Mouse (Mus musculus): ENCODE results near the gene Chrm1.

The Chrm1 gene

DNA sequence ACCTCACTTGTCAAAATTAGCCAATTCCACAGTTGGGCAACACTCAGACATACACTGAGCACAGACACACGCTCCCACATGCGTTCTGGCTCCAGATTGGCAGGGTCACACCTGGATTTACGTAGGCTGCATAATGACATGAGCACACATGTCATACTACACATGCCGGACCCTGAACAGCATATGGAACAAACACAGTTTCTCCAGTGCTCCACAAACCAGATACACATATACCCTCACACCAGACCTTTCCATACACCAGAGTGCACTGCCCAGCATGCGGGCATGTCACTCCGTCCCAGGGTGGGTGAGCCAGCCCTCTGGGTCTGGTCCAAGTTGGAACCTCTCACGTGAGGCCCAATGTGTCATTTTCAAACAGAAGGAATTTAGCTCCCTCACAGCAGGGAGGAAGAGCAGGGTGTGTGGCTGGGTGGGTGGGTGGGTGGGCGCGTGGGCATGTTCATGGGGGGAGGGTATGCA, at the start of gene Chrm1:
Chrm1 (plus strand) TSS at position 430 of the 480 bp plus-strand sequence.
- DNase-seq (ENCODE audit: low read depth, low spot score), result no peak

DNA sequence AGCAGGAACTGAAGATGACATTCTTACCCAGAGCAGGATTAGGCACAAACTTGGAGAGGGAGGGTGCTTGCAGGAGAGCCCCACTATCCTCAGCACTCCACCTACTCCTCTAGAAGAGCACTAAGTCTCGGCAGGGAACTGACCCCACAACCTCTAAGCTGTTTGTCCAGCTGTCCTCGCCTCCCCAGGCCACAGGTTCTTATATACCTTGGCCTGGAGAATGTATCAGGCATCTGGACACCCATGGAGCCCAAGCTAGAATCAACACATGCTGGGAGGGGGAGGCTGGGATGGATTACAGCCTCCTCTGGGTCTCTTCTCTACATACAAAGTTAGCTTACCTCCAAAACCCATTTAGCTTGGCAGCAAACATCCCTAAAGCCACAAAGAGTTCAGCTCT, 49.2 kb upstream of the Chrm1 start:
- DNase-seq (ENCODE audit: low read depth, low spot score), result no peak

DNA sequence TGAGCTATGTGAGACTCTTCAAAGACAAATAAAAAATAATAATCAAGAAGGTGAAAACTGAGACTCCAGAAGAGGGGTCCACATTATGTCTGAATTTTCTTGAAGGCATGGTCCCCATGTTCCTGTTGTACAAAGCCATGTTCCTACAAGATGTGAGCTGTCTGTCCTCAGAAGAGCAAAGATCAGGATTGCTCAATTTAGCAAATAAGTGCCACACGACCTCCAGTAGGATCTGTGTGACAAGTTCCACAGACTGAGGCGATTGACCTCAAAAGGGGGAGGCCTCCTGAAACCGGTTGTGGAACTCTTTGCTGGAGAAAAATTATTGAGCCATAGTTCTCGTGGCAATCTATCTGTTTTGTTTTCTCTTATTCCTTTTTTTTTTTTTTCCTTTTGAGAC, 47.3 kb upstream of the Chrm1 start:
- no peak for DNase-seq (ENCODE audit: low read depth, low spot score)

DNA sequence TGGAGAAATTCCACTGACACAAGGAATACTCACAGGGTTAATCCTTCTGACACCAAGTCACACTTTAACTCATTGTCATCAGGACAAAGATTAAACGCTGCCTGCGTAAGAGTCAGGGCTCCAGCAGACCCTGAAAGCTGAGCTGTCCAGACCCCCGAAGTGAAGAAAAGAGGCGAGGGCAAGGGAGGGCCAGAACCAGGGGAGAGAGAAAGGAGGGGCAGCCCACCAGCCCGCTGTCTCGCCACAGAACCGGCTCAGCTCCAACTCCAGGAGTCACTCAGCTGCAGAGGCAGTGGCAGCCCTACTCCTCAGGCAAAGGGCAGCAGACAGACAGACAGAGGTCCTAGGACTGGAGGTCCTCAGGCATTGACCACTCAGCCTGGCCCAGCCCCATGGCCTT, 45.7 kb upstream of the Chrm1 start, which contains the start of gene Slc22a6:
Slc22a6 (plus strand) TSS at position 136 of the 400 bp plus-strand sequence.
- no peak for DNase-seq (ENCODE audit: low read depth, low spot score)

DNA sequence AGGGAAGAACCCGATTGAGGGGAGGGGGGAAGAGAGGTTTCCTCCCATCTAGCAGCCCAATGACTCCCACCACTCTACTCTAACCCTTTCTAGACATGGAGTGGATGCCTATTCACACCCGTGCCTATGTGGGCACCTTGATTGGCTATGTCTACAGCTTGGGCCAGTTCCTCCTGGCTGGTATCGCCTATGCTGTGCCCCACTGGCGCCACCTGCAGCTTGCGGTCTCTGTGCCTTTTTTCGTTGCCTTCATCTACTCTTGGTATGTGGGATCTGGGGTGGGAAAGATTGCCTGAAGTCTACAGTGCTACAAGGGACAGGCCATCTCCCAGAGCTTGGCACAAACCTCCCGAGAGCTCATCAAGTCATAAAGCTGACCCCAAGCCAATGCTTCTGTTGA, 42.5 kb upstream of the Chrm1 start:
- no peak for DNase-seq (ENCODE audit: low read depth, low spot score)

DNA sequence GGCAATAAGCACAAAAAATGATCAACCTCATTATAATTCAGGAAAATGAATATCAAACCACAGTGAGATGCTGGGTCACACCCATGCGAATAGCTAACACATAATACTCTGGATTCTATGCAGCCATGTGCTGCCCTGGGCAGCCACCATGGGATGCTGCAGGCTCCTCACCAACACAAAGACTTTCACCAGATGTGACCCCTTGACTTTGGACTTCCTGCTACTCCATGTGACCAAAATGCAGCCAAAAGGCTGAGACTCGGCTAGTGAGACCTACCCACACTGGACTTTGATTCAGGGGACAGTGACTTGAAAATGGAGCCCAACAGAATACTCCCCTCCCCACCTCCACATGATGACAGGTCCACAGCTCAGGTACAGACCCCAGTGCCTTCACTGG, 33.3 kb upstream of the Chrm1 start:
- no peak for DNase-seq (ENCODE audit: low read depth, low spot score)

DNA sequence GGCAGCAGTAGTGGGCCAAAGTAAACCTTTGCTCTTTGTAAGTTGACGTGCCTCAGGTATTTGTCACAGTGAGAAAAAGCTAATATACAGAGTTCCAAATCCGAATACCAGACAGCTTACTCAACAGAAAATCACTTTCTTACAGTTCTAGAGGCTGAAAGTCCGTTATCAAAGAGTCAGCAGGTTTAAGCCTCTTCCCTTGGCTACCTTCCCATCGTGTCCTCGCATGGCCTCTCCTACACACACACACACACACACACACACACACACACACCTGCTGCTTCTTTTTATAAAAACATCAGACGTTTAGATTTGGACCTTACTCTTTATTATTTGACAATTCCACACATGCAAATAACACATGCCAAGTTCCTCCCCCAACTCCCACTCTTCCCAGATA, 32.8 kb upstream of the Chrm1 start:
- no peak for DNase-seq (ENCODE audit: low read depth, low spot score)

DNA sequence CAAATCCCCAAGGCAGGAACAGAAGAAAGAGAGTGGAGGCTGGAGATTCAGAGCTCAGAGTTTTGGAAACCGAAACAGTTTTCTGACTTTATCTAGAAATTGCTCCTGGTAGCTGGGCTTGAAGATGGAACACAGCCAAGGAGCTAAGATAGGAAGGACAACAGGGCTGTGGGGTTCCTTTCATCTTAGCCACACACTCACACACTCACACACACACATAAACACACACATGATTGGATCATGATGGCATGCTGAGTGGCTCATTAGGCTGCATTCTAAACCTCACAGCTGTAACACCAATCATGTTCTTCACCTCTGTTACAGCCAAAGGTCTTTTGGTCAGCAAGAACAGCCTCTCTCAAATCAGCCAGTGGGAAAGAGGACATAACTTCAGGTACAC, 31.6 kb upstream of the Chrm1 start:
- DNase-seq (ENCODE audit: low read depth, low spot score), result no peak

DNA sequence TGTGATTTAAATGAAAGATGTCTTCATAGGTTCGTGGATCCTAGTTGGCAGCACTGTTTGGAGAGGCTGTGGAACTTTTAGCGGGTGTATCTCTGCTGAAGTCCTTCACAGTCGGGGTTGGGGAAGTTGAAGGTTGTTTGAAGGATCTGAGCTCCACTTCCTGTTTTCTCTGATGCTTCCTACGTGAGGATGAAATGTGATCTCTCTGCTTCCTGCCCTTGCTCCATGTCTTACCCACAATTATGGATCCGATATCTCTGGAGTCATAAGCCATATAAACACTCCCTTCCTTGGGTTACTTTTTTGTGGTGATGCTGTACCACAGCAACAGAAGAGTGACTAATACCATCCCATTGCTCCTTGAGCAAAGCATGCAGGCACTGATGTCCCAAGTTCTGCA, 21.5 kb upstream of the Chrm1 start:
- DNase-seq (ENCODE audit: low read depth, low spot score), result no peak

DNA sequence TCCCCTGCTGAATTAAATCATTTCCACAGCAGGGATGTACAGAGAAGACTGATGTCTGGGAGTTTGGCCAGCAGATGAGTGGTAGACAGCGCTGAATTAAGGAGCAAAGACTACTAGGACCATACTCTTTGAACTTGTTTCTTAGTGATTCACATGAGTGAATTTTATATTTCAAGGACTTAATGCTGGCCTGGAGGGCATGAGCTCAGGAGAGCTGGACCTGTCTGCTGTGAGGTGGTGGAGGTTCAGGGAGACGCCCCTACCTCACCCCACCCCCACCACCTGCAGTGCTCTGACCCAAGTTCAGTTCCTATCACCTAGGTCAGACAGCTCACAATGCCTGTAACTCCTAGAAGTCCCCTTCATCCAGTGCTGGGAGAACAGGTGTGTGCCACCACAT, 17.2 kb upstream of the Chrm1 start:
- DNase-seq (ENCODE audit: low read depth, low spot score), result no peak

DNA sequence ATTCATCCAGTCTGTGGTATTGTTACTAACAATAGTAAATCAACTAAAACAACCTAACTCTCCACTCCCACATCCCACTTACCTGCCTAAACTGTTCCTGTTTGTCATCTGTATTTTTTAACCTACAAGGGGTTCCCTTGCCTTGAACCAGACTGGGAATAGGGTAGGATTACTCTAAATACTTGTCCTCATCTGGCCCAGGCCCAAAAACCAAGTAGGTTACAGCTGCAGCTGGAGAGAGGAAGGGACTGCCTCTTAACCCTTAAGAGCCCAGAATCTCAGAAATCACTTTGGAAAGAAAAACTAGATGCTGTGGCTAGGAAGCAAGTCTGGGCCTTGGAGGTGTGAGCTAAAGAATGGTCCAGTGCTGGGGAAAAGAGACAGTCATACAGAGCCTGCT, 7.8 kb upstream of the Chrm1 start:
- no peak for DNase-seq (ENCODE audit: low read depth, low spot score)

DNA sequence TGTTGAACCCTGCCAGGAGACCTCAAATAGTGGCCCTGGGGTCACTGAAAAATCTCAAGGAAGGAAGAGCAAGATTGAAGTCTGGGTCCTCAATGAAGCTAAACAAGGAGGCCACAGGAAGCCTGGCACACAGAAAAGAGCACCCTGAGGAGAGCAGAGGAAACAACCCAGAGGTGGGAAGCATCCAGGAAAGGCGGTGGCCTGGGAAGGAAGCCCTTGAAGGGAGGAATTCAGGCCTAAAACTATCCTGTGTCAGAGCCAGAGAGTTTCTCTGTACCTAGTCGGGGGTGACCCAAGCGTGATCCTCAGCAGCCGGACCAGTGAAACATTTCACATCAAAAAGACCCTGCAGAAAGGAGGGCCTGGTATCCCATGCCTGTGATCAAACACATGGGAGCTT, 7.2 kb upstream of the Chrm1 start:
- no peak for DNase-seq (ENCODE audit: low read depth, low spot score)

DNA sequence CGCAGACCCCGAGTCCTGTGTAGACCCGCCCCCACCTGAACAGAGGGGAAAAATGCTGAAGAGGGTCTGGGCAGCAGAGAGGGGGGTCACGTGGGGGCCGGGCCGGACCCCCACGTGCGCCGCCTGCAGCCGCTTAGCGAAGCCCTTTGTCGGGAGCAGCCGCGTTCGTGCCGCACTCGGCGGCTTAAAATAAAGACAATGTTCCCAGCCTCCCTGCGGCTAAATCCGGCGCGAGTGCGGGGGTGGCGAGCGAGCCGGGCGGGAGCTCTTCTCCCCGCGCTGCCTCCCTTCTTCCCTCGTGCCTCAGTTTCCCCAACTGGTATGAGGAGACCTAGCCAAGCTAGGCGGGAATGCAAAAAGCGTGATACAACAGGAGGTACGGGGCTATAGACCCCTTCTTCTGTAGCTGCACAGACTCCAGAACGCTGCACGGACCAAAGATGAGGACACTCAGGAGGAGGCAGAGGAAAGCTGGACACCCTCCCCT, 1.7 kb upstream of the Chrm1 start:
- DNase-seq (ENCODE audit: low read depth, low spot score), result peak; percentile 79

DNA sequence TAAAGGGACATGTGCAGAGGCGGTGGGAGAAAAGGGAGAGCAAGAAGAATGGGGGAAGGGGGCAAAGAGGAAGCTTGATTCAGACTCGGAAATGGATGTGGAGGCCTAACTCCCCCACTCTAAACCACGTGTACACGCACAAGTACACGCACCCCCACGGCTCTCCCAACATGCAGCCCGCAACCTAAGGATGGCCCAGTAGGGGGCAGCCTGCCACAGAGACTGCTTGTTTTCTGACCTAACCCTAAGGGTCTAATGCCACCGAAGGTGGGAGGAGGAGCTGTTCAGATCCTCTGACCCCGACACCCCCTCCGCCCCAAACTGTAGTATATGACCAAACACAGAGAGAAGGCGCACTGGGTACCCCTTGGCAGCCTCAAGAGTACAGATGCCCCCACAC, 1.3 kb upstream of the Chrm1 start:
- DNase-seq (ENCODE audit: low read depth, low spot score), result peak; percentile 96

DNA sequence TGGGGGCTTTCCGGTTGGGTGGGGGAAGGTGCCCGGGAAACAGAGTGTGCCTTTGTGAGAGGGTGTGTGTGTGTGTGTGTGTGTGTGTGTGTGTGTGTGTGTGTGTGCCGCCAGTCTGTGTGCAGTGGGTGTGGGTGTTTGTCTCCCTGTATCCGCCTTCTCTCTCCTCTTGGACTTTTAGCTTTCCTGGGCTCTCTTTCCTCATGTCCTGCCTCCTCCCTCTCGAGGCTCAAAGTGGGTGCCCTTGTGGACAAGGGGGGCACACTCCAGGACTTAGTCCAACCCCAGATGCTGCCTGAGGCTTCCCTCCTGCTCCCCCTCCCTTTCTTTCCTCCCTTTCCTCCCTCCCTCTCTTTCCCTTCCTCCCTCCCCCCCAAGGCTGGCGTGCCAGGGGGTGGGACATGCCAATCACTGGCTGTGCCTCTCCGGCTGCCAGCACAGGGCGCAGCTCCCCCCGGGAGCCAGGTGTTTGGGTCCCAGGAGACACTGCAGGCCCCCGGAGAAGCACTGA, 377 bp downstream of the Chrm1 start:
- DNase-seq (ENCODE audit: low read depth, low spot score), result peak; percentile 69

DNA sequence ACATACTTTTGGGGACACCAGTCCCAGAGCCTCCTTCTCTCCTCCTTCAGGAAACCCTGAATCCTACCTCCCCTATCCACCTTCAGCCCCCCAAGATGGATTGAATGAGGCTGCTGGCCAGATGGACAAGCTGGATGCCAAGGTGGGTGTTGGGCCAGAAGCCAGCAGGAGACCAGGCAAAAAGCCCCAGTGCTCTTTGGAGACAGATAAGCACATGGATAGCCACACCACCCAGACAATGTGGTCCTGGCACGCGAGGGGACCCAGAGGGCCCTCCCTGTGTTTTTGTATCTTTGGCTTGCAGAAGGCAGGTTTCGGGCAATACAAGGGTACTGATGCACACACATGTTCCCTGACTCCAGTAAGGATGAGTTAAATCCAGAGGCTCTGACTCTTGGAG, 1.3 kb downstream of the Chrm1 start:
- DNase-seq (ENCODE audit: low read depth, low spot score), result no peak

DNA sequence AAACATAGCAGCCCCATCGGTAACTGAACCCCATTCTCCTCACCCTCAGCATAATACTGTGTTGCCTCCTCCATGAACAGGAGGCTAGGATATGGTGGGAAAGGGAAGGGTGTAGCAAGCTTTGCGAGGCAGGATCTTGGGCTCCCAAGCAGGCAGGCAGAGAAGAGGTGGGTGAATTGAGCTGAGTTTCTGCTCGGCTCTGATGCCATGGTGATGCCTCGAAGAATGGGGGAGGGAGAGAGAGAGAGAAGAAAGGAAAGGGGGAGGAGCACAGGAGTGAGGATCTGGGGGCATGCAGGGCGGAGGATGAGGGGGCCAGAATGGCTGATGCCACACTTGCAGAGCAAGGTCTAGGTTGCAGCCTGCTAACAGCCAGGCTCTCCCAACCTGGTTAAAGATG, 2.2 kb downstream of the Chrm1 start:
- peak; percentile 67 for DNase-seq (ENCODE audit: low read depth, low spot score)

DNA sequence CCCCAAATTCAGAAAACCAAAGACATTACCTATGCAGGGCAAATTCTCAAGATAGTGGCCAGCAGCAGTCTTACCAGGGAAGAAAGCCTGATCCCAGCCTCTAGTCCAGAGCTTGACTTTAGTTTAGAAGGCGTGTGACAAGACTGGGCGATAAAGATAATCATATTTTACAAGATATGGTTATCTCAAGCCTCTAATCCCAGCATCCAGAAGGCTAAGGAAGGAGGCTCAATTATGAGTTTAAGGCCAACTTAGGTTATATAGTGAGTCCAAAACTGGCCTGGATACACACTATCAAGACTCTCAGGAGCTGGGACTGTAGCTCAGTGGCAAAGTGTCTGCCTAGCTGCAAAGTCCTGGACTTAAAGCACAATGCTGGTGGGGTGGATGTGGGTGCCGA, 9.3 kb downstream of the Chrm1 start:
- no peak for DNase-seq (ENCODE audit: low read depth, low spot score)

DNA sequence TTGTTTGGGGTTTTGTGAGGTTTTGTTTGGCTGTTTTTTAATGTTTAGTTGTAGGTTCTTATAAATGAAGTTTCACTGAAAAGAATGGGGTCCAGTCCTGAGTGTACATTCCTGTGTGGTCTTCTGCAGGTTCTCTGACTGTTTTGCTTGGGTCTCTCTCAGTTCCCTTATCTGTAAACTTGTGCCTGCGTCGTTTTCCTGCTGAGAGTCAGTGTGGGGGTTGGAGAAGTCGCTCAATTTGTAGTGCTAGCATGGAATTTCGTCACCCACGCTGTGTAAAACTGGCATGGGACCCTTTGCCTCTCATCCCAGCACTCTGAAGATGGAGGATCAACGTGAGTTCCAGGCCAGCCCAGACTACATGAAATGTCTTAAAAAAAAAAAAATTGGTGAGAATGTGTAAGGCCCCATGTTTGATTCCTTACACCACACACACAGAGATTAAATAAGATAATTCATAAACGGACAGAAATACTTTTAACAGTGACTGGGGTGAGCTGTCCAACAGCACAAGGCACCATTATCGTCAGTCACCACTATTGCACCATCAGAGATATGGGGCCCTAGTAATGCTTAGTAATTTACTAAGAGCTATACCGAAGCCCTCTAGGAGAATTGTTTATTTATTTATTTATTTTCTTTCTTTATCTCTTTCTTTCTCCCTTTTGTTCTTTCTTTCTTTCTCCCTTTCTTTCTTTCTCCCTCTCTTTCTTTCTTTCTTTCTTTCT, 9.9 kb downstream of the Chrm1 start:
- no peak for DNase-seq (ENCODE audit: low read depth, low spot score)

DNA sequence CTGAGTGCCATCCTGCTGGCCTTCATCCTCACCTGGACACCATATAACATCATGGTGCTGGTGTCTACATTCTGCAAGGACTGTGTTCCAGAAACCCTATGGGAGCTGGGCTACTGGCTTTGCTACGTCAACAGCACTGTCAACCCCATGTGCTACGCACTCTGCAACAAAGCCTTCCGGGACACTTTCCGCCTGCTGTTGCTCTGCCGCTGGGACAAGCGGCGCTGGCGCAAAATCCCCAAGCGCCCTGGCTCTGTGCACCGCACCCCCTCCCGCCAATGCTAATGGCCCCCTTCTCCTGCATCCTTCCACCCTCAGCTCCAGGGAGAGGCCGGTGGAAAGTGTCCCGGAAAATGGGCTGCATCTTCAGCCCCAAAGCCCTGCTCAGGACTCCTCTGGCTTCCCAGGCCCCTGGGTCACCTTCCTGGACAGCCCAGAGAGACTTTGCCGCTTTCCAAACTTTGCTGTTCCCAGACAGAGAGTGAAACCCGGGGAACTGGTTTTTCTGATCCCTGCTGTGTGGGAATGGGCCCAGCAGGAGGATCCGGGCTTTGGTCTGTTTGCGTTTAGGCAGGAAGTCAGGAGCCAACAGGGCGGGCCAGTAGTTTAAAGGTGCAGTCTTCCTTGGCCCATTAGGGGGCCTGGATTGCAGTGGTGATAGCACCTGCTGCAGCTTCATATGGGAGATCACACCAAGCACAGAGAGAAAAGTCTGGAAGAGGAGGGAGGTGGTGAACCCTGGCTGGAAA, 15.6 kb downstream of the Chrm1 start:
- no peak for DNase-seq (ENCODE audit: low read depth, low spot score)

DNA sequence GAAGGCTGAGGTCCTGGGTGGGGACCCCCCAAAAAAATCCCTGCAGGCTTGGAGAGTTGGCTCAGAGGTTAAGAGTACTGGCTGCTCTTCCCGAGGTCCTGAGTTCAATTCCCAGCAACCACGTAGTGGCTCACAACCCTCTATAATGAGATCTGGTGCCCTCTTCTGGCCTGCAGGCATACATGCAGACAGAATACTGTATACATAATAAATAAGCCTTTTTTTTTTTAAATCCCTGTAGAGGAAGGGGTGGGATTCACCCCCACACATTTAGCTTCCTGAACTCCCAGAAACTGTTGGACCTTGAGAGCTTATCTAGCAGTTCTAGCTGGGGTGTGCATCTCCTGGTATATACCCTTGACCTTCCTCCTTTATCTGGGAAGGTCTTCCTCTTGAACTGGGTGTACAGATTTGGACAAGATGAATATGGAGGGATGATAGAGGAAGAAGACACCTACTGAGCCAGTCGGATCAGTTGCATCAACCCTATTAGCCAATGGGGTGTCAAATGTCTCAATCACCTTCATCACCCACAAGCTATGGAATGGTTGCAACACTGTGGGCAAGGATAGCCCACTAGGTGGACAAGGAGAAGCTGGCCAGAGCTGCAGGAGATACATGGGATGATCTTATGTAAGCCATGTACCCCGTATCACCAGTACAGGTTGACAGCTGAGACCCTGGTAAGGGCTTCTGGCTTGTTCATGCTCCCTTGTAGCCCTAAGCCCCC, 18.2 kb downstream of the Chrm1 start:
- no peak for DNase-seq (ENCODE audit: low read depth, low spot score)

DNA sequence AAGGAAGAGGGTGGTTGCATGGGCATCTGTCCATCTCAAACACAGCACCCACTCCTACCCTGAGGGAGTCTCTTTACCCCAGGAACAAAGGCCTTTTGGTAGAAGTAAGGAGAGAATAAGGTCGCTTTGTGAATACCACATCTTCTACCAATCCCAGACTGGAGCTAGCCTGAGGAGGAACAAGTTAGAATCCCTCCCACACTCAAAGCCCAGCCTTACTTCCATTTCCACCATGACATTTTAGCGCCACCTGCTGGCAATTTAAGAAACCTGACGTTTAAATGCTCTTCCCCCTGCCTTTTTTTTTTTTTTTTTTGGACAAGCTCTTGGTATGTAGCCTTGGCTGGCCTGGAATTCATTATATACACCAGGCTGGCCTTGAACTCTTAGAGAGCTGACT, 19.4 kb downstream of the Chrm1 start:
- peak; percentile 94 for DNase-seq (ENCODE audit: low read depth, low spot score)
